Mouse (Mus musculus): Measurements from ENCODE around the gene Cntnap5a. TPM values are rescaled to one million over a fixed set of nuclear protein-coding genes. Genes with fewer than 3 reads are reported as not detected.
"Not testable (repeated sequence)": the region's sequence is repeated elsewhere in the genome, so short reads cannot be mapped to it uniquely, and the experiment has no call there.

The Cntnap5a gene
- polyA plus RNA-seq, 1 experiment from 2014 or later, result not detected

DNA sequence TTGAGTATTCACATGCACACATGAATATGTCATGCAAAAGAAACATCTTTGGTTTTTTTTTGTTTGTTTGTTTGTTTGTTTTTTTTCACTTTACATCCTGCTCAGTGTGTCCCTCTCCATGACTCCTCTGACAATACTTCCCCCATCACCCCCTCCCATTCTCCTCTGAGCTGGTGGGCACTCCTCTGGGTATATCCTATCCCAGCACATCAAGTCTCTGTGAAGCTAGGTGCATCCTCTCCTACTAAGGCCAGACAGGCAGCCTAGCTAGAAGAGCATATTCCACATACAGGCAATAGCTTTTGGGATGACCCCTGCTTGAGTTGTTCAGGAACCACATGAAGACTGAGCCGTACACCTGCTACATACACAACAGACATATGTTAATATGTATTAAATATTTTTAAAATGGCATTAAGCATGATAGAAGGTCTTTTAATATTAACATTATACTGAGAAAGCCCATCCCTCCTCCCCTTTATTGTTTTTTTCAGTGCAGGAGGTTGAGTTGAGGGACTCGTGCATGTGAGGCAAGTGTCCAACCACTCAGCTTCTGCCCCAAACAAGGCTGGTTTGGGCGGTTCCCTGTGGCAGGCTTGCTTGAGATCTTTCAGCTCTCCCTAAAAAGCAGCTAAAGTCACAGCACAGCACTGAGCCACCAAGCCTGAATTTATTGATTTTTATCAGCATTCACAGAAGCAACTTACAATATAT lies 422.6 kb downstream of the Cntnap5a start:
- ChIA-PET CTCF (no interaction called here), POLR2A (no interaction called here)
- TF ChIP-seq CTCF (IDR thresholded peaks at IDR 0.05), result no peak
- H3K27me3 ChIP-seq, result no peaks in the 10 kb centered on the region
- DNase-seq (ENCODE audit: low read depth, low spot score), result no peak
- in situ Hi-C loops (cut with MboI; ENCODE audit: low pct_unique_long_range_greater_than_20kb), result no loop called here
- no peak for ATAC-seq

DNA sequence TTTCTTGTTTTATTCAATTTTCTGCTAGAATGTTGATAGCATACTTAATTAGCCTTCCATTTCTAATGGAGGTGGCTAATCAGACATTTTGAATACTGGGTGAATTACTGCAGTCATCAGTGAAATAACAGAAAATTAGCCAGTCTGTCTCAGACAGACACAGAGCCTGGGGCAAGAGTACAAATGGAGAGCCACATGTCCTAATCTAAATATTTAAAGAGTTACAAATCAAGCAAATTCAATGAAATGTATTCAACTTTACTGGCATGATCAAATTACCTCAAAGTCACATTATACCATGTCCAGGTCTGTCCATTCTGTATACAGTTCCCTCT lies 423.1 kb downstream of the Cntnap5a start:
- H3K27me3 ChIP-seq, result no peaks in the 10 kb centered on the region
- ChIA-PET POLR2A (no interaction called here), CTCF (no interaction called here)
- in situ Hi-C loops (cut with MboI; ENCODE audit: low pct_unique_long_range_greater_than_20kb), result no loop called here
- ATAC-seq (no peak), DNase-seq (ENCODE audit: low read depth, low spot score) (no peak)
- no peak for TF ChIP-seq CTCF (IDR thresholded peaks at IDR 0.05)

DNA sequence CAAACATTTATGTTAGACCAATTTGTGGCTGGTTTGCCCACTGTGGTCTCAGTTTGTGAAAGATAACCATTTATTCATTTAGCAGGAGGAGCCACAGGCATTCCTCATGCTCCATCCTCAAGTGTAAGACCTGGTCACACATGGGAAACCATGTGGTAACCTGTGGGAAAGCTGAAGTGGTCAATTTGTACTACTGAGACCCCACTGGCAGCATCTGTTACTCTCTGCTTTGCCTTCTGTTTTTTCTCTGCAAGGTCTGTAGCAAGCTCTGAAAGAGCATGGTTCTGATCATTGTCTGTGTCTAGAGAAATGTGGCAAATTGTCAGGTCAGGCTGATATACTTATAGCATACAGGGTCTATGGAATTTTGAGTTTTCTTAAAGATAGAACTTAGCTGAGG lies 423.8 kb downstream of the Cntnap5a start:
- TF ChIP-seq CTCF (IDR thresholded peaks at IDR 0.05), result no peak
- in situ Hi-C loops (cut with MboI; ENCODE audit: low pct_unique_long_range_greater_than_20kb), result no loop called here
- POLR2A ChIA-PET, result no interaction called here
- CTCF ChIA-PET, result no interaction called here
- no peak for DNase-seq (ENCODE audit: low read depth, low spot score)
- ATAC-seq, result no peak
- no peaks in the 10 kb centered on the region for H3K27me3 ChIP-seq

DNA sequence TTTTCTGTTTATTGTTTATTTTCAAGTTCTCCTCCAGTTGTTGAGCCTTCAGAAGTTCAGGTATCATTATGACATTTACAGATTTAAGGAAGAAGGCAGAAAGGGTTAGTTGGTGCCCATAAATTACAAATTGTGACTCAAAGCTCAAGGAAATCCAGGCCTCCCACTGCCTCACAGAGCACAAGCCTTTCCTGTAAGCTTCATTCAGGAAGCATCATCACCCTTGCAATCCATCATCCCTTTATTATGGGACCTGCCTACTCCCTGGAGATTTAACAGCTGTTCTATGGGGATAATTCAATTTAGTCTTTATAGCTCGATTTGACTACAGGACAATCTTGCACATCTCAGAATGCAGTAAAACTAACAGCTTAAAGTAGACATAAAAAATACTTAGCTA lies 441.2 kb downstream of the Cntnap5a start:
- ChIA-PET POLR2A (no interaction called here), CTCF (interaction anchor here (0.7 kb wide), 1 partner anchor 13 kb away, joined by 3 read pairs; no protein-coding TSS in a partner anchor)
- in situ Hi-C loops (cut with MboI; ENCODE audit: low pct_unique_long_range_greater_than_20kb), result no loop called here
- H3K27me3 ChIP-seq, result no peaks in the 10 kb centered on the region
- DNase-seq (ENCODE audit: low read depth, low spot score) (no peak), ATAC-seq (no peak)
- no peak for TF ChIP-seq CTCF (IDR thresholded peaks at IDR 0.05)

DNA sequence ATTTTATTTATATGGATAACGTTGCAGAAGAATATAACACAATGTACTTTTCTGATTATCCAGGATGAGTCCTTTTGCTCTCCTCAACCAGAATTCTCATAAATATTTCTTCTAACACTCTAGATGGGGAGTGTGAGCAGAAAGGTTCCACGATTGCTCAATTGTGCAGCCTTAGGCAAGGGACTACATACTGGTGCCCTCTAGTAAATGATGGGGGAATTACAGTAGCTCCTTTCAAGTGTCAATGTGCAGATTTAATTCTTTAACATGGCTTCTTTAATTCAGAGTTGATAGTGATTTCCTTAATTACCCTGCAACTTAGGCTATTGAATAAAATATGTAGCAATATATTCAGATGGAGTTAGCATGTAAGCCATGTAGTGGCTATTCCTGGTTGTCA lies 442.5 kb downstream of the Cntnap5a start:
- ChIA-PET POLR2A (no interaction called here), CTCF (no interaction called here)
- TF ChIP-seq CTCF (IDR thresholded peaks at IDR 0.05), result no peak
- in situ Hi-C loops (cut with MboI; ENCODE audit: low pct_unique_long_range_greater_than_20kb), result no loop called here
- no peak for DNase-seq (ENCODE audit: low read depth, low spot score)
- ATAC-seq, result no peak
- no peaks in the 10 kb centered on the region for H3K27me3 ChIP-seq

DNA sequence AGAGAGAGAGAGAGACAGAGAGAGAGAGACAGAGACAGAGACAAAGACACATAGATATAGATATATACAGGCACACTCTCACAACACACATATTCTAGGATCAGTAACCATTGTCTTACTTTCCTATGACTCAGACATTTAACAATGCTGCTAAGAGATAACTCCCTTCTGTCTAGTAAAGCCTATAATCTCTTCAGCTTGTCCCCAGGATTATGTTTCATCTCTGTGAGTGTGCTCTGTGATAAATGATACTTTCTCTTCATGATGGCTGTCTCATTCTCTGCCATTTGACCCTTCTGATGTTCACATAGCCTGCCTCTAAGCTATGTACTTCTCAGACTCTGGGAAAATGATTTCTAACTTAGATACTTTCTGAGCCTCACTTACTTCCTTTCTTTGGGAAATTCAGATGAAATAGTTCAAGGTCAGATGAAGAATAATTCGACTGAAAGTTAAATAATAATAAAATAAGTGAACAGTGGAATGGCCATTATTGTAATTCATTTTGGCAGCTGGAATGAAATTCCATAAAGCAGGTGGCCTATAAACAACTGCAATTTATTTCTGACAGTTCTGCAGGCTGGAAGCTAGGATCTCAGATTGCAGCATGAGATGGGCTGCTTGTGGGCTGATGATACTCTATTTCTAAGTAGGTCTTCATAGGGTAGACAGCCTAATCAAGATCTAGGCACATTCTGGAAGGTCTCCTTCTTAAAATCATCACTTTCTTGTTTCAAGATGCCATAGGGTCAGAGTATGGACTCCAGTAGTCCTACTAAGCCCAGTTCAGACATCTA lies 444.1 kb downstream of the Cntnap5a start:
- CTCF ChIA-PET, result no interaction called here
- TF ChIP-seq CTCF (IDR thresholded peaks at IDR 0.05), result no peak
- in situ Hi-C loops (cut with MboI; ENCODE audit: low pct_unique_long_range_greater_than_20kb), result no loop called here
- no peaks in the 10 kb centered on the region for H3K27me3 ChIP-seq
- POLR2A ChIA-PET, result no interaction called here
- DNase-seq (ENCODE audit: low read depth, low spot score) (no peak), ATAC-seq (no peak)

DNA sequence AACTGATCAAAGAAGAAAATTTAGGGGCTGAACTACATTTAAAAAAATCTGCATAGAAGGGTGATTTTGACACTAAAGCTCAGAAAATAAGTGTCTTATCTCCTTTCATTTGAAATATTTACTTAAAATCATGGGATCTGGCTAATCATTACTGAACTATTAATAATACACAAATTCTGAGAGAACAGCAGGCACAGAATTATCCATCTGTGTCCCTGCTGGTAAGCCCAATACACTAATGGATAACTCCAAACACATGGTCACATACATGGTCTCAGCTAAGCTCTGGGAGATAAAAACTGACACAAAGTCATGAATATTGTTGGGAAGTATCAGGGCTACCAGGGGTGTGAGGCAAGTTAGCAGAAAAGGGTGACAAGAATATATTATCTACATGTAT lies 447.9 kb downstream of the Cntnap5a start:
- ChIA-PET CTCF (no interaction called here), POLR2A (no interaction called here)
- H3K27me3 ChIP-seq, result no peaks in the 10 kb centered on the region
- no peak for TF ChIP-seq CTCF (IDR thresholded peaks at IDR 0.05)
- no peak for DNase-seq (ENCODE audit: low read depth, low spot score)
- no peak for ATAC-seq
- in situ Hi-C loops (cut with MboI; ENCODE audit: low pct_unique_long_range_greater_than_20kb), result no loop called here

DNA sequence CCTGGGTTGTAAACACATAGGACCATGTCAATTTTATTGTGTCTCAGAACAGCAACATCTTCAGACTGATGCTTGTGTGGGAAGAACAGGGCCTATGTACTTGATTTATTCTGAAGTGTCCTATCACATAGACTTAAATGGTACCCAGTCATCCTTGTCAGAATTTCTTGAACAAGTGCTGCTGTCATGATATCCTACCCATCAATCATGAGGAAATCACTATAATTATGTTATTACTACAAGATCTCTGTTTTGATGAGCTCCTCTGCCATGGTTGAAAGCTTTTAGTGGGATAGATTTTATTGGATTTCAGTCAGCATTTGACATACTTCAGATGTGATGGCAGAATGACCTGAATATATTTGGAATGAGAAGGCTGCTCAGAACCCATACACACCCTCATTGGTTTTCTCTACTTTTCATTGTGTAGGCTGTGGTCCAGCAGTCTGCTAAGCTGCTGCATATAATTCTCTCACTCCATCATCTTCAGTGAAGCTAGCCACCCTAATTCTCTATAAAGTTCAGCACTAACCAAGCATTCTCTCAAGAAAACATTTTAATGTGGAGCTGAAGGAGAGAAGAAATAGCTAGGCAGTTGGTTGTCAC lies 465.3 kb downstream of the Cntnap5a start:
- no peak for TF ChIP-seq CTCF (IDR thresholded peaks at IDR 0.05)
- ChIA-PET POLR2A (no interaction called here), CTCF (interaction anchor here (0.9 kb wide), 1 partner anchor 10 kb away, joined by 3 read pairs; no protein-coding TSS in a partner anchor)
- ATAC-seq (no peak), DNase-seq (ENCODE audit: low read depth, low spot score) (no peak)
- in situ Hi-C loops (cut with MboI; ENCODE audit: low pct_unique_long_range_greater_than_20kb), result no loop called here
- H3K27me3 ChIP-seq, result no peaks in the 10 kb centered on the region

DNA sequence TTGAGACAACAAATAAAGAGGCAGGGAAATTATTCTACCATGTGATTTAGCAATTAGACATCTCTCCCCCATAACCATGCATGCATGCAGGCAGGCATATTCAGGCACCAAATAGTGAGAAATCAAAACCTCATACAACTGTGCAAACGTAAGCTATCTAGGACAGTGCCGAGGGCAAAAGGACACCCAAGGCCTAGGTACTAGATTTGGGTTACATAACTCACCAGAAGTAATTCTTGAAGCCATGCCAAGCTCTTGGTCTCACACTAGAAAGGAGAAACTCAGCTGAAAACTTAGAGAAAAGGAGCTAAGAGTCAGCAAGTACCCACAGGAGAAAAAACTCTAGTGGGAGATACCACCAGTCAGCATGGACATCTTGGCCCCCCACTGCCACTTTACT lies 499.9 kb downstream of the Cntnap5a start:
- in situ Hi-C loops (cut with MboI; ENCODE audit: low pct_unique_long_range_greater_than_20kb), result no loop called here
- TF ChIP-seq CTCF (IDR thresholded peaks at IDR 0.05), result no peak
- CTCF ChIA-PET, result no interaction called here
- H3K27me3 ChIP-seq, result no peaks in the 10 kb centered on the region
- DNase-seq (ENCODE audit: low read depth, low spot score) (no peak), ATAC-seq (no peak)
- POLR2A ChIA-PET, result no interaction called here

DNA sequence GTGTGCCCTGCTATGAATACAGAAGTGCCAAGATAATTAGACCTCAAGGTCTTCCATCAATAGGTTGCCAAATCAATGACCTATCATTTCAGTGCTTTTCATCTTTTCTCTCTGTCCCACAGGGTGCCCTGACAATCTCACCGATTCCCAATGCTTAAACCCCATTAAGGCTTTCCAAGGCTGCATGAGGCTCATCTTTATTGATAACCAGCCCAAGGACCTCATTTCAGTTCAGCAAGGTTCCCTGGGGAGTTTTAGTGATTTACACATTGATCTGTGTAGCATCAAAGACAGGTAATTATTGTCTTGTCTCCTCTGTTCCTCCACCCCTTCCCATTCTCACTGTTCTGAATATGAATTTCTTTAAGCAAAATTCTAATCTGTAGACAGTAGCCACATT lies 503.6 kb downstream of the Cntnap5a start:
- in situ Hi-C loops (cut with MboI; ENCODE audit: low pct_unique_long_range_greater_than_20kb); POLR2A ChIA-PET; H3K27me3 ChIP-seq; DNase-seq (ENCODE audit: low read depth, low spot score); ATAC-seq; CTCF ChIA-PET: not testable (repeated sequence)

DNA sequence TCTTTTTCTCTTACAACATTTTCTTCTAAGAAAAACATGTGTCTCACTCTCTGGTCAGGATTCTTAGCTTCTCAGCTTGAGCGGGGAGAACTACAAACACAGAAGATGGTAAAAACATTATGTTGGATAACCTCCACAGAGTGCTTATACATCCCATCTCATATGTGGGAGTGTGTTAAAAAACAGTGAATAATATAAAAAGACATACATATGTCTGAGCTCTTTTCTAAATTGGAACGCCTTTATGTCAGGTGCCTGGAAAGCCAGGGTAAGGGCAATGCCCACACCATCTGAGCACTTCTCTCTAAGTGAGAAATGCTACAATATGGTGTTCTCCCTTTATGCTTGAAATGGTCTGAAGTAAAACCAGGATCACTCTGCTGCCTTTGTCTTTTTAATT lies 507.7 kb downstream of the Cntnap5a start:
- in situ Hi-C loops (cut with MboI; ENCODE audit: low pct_unique_long_range_greater_than_20kb), result no loop called here
- DNase-seq (ENCODE audit: low read depth, low spot score) (no peak), ATAC-seq (no peak)
- no peaks in the 10 kb centered on the region for H3K27me3 ChIP-seq
- POLR2A ChIA-PET, result no interaction called here
- no peak for TF ChIP-seq CTCF (IDR thresholded peaks at IDR 0.05)
- CTCF ChIA-PET, result no interaction called here
